Mouse (Mus musculus): ENCODE results near the gene Dnal1.

Dnal1 gene

DNA sequence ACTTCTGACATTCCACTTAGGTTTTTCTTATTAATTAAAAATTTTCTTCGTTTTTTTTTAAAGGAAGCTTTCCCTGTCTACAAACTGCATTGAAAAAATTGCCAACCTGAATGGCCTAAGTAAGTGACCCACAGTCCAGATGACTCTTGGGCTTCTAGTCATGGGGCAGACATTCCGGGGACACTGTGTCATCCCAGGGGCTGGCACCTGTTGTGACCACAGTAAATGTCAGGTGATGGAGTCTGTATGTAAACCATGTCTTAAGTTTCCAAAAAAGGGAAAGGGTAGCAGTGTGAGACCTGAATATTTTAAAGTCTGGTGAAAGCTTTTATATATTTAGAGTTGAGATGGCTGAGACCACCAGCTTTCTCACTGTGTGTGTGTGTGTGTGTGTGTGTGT lies 12.7 kb downstream of the Dnal1 start:
- DNase-seq (ENCODE audit: low read depth, low spot score), result no peak

DNA sequence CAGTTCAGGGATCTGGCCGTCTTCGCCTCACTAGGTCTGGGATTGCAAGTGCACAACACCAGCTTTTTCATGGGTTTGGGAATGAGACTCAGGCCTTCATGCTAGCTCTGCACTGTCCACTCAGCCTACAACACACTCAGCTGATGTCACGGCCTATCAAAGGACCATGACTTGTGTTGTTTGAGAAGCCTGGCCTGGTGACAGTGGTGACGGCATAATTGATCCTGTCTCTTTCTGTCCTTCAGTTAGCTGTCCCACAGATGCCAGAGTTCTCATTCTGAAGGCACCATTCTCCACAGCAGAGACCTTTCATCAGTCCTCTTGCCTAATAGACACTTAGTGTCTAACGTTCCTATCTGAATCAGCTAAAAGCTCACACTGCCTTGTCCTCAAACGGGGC lies 14.4 kb downstream of the Dnal1 start:
- peak; percentile 89 for DNase-seq (ENCODE audit: low read depth, low spot score)

DNA sequence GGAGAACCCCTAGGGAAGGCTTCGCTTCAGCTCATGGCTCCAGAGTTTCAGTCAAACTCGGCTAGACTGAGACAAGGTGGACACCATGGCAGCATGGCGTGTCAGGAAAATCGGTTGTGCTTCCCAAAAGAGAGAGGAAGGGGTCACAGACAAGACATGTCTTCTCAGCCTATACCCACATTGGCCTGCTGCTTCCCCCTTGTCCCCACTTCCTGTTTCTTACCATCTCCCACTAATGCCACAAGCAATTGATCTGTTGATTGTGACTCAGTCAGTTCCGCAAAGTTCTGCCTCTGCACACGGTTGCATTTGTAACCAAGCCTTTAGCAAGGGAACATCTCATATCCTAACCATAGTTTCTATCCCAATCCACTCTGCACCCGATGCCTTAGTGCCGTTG lies 15.8 kb downstream of the Dnal1 start:
- DNase-seq (ENCODE audit: low read depth, low spot score), result no peak

GRCm38 (mm10) chr12:84132265-84132664 lies 18.1 kb downstream of the Dnal1 start:
- DNase-seq (ENCODE audit: low read depth, low spot score), result no peak

GRCm38 (mm10) chr12:84137131-84137530 lies 23.0 kb downstream of the Dnal1 start:
- DNase-seq (ENCODE audit: low read depth, low spot score), result no peak

GRCm38 (mm10) chr12:84140135-84140534 lies 26.0 kb downstream of the Dnal1 start:
- no peak for DNase-seq (ENCODE audit: low read depth, low spot score)

DNA sequence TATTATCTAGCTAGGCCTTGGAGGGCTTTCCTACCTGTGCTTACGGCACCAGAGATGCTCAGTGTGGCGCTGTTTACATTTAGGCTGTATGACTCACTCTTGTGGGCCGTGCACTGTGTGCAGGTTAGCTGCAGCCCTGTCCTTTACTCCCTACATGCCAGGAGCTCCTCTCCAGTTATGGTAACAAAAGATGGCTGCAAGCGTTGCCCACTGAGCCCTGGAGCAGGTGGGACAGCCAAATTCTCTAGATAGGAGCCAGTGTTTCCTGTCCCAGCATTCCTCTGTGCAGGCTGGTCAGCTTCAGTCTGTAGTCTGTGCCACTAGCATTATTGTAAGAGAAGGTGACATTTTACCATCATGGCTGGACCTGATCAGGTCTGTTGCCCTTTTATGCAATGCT lies 27.1 kb downstream of the Dnal1 start:
- no peak for DNase-seq (ENCODE audit: low read depth, low spot score)

DNA sequence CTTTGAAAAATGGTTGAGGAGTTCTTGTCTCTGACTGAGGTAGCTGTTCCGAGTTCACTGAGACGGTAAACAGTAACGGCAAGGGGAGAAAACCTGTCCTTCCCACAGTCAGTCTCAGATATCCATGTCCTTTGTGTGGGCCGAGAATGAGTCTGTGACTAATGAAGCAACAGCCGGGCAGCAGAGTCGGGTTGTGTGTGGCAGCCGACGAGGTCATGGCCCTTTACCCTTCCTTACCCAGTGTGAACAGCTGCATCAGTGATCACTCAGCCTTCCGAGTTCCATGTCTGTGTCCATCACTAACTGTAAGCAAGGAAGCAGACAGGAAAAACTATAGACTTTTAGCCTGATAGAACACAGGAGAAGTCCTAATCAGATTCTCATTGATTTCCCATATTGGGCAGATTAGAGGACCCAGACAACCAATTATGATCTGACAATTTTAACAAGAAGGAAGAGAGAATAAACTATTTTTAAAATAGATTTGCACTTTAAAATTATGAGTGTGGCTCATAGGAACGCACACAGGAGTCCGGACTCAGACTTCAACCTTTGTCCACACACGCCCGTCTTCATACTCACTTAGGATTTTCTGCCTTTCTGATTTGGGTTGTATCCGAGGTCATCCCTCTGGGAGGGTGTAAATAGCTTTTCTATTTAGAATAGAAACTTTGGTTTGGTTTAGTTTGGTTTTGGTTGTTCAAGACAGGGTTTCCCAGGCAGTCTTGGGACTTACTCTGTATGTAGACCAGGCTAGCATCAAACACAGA lies 28.3 kb downstream of the Dnal1 start:
- no peak for DNase-seq (ENCODE audit: low read depth, low spot score)

DNA sequence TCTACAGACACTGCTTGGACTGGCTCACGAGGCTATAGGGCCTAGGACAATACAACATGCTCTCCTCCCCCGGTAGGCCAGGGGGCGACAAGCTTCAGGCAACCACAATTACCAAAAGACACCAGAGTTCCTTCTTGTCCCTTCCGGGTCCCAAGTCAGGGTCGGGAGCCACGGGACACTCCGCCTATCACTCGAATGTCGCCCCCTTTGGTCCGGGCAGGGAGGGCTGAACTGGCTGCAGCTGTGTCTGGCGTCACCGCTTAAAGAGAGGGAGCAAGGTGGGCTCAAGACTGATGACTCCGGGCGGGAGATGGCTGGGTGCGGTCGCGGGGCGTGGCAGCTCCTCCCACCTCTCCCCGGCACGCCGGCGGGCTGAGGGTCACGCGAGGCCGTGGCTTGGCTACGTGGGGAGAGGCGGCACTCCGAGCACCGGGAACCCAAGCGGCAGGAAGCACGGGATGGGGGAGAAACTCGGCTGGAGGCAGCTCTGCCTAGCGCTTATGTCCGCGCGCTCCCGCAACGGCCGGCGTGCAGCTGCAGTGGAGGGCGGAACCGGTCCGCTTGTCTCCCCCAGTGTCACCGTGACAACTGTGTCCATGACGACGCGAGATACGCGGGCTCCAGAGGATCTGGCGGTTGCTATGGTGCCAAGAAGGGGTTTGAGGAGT lies 33.9 kb downstream of the Dnal1 start, which contains the start of gene Pnma1:
TSS of gene Pnma1 (minus strand) at position 536 of the 668 bp plus-strand sequence.
- peak; percentile 92 for DNase-seq (ENCODE audit: low read depth, low spot score)

DNA sequence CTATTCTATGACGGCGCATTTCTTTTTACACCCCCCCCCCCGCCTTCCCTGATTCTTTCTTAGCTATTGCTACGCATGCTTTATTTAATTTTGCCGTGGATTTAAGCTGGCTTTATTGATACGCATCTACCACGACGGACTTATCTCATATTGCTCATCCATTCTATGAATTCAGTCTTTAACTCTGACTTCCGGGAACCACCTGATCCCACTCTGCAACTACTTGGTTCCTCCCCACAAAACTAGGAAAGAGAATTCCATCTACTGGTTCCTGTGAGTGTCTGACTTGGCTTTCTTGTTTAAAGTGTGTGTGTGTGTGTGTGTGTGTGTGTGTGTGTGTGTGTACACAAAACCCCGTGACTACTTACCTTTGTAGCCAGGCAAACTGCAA lies 34.5 kb downstream of the Dnal1 start:
- DNase-seq (ENCODE audit: low read depth, low spot score), result no peak

- DNase-seq (ENCODE audit: low read depth, low spot score), result peak; percentile 31
These were observed 35.8 kb downstream of the Dnal1 start for GRCm38 (mm10) chr12:84149971-84150370.

DNA sequence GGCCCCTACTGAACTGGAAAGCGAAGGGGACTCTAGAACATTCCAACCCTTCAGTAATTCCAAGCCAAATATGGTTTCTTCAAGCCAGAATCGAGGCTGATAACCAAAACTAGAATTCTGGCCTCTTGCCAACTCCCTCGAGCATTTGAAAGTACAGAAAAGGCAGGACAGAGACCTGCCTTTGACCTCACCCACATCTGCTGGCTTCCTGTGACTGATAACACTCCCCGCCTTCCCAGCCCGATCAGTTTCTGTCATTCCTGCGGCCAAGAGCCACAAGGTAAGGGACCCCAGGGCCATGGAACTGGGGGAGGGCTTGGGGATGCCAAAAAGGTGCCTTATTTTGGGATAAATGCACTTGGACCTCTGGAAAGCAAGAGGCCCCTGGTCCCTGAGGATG lies 36.8 kb downstream of the Dnal1 start:
- no peak for DNase-seq (ENCODE audit: low read depth, low spot score)

- DNase-seq (ENCODE audit: low read depth, low spot score), result no peak
These were observed 37.7 kb downstream of the Dnal1 start for GRCm38 (mm10) chr12:84151911-84152310.

GRCm38 (mm10) chr12:84152352-84153190 lies 38.4 kb downstream of the Dnal1 start:
- no peak for DNase-seq (ENCODE audit: low read depth, low spot score)

DNA sequence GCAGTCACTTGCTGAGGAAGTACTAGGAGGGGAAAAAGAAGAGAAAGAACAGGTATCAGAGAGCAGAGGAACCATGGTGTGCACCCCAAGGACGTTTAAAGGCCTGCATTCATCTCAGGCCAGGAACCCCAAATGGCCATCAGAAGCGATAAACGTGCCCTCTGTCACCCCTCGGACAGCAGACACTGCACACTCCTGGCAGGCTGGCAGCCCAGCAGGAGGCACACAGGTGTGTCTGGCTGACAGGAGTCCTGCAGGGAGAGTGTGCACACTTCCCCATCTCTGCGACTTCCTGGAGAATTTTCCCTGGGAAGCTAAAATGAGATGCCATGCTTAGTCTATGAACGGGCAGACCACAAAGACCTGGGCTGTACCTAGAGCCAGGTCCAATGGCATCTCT lies 39.2 kb downstream of the Dnal1 start:
- DNase-seq (ENCODE audit: low read depth, low spot score), result no peak

DNA sequence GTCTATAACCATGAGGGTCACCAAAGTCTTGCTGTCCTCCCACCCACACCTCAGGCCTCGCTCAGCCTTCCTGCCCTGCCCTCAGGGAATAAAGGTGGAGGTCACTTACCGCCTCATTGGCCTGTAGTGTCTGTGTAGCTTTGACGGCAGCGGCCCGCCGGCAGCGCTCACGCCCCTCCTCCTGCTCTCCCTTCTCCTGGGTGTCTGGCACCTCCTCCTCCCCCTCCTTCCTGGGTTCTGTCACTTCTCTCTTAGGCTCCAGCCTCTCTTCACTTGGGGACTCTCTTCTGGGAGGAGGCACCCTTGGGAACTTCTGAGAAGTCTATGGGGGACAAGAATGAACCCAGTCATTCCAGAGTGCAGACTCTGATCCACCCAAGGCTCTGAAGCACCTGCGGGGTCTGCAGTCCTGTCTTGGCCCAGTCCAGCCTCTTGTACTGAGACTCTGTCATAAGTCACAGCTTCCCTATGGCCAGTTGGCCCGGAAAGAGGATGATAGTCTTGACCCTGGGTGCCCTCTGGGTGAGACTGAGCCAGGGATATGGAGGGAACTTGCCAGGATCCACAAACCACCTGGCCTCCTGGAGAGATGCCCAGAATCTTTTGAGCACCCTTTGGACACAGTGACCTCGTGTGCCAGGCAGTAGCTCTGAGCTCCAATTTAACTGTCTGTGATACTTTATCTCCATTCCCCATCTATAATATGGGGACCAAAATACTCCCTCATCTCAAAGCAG lies 40.8 kb downstream of the Dnal1 start:
- peak; percentile 97 for DNase-seq (ENCODE audit: low read depth, low spot score)

GRCm38 (mm10) chr12:84155523-84155871 lies 41.3 kb downstream of the Dnal1 start:
- DNase-seq (ENCODE audit: low read depth, low spot score), result peak; percentile 78

- DNase-seq (ENCODE audit: low read depth, low spot score), result no peak
These were observed 42.0 kb downstream of the Dnal1 start for GRCm38 (mm10) chr12:84156210-84156609.

GRCm38 (mm10) chr12:84158156-84158555 lies 44.0 kb downstream of the Dnal1 start:
- DNase-seq (ENCODE audit: low read depth, low spot score), result no peak

GRCm38 (mm10) chr12:84160491-84160890 lies 46.3 kb downstream of the Dnal1 start:
- DNase-seq (ENCODE audit: low read depth, low spot score), result no peak

GRCm38 (mm10) chr12:84161116-84161515 lies 47.0 kb downstream of the Dnal1 start:
- DNase-seq (ENCODE audit: low read depth, low spot score), result no peak
